Mouse (Mus musculus) intestine, embryonic 14.5 days (tissue): ENCODE measurements around the gene Lmtk3. TPM values are rescaled to one million over a fixed set of nuclear protein-coding genes. Genes with fewer than 3 reads are reported as not detected.

Source experiments
- ATAC-seq: fragments of 200-750 bp; cut with Nextera tagmentation; replicated peaks from 2 replicates; pipeline ENCODE4 v1.8.0; 2017; ENCODE audit warnings: low read depth, moderate number of reproducible peaks, moderate TSS enrichment, moderate library complexity; ENCODE audit not compliant: low FRiP score, low TSS enrichment
- DNase-seq: peaks from one replicate; pipeline ENCODE4 v3.0.0-alpha.2; 2018; ENCODE audit warnings: low spot score
- H3K27ac ChIP-seq: fragments of 300-500 bp; sonication (generic); 2 replicates; pipeline ENCODE4 v1.5.1; 2014; ENCODE audit warnings: low read depth, mild to moderate bottlenecking, control low read depth
- H3K27me3 ChIP-seq: fragments of 300-500 bp; sonication (generic); replicated peaks from 2 replicates; pipeline ENCODE4 v1.6.1; 2014; ENCODE audit warnings: low read length, control low read depth; ENCODE audit not compliant: control insufficient read depth, insufficient read depth
- H3K36me3 ChIP-seq: fragments of 300-500 bp; sonication (generic); 2 replicates; pipeline ENCODE4 v1.6.1; 2014; ENCODE audit warnings: low read length, control low read depth; ENCODE audit not compliant: control insufficient read depth, insufficient read depth
- H3K4me1 ChIP-seq: fragments of 300-500 bp; sonication (generic); replicated peaks from 2 replicates; pipeline ENCODE4 v1.6.1; 2014; ENCODE audit warnings: low read length, control low read depth, mixed read lengths; ENCODE audit not compliant: control insufficient read depth, insufficient read depth
- H3K4me2 ChIP-seq: fragments of 300-500 bp; sonication (generic); 2 replicates; pipeline ENCODE4 v1.6.1; 2014; ENCODE audit warnings: low read length
- H3K4me3 ChIP-seq: fragments of 300-500 bp; sonication (generic); 2 replicates; pipeline ENCODE4 v1.5.1; 2014; ENCODE audit warnings: low read depth, low read length, control low read depth, mixed read lengths
- H3K9ac ChIP-seq: fragments of 300-500 bp; sonication (generic); 2 replicates; pipeline ENCODE4 v1.6.1; 2014; ENCODE audit warnings: mild to moderate bottlenecking, low read length
- H3K9me3 ChIP-seq: fragments of 300-500 bp; sonication (generic); 2 replicates; pipeline ENCODE4 v1.6.1; 2016; ENCODE audit warnings: low read length, control low read depth; ENCODE audit not compliant: control insufficient read depth
- WGBS: fragments of 180-500 bp; shearing (Covaris S2); extraction: QIAGEN DNeasy Blood & Tissue Kit; methylation state at CpG from one replicate; pipeline ENCODE4 v1.1.7; 2014; 5-methylcytosine and 5-hydroxymethylcytosine counted together
- polyA plus RNA-seq: library from polyadenylated mRNA; unstranded; fragments of >200 nt; fragmentation: Nextera tagmentation; extraction: Ambion mirVana; gene quantifications from 2 replicates; pipeline ENCODE4 v1.2.1, GENCODE M21; 2014

The Lmtk3 gene
- polyA plus RNA-seq, 1 experiment from 2014 or later = 1.9 TPM

- H3K4me3 ChIP-seq = no peak overlapping the region
- H3K4me2 ChIP-seq = no peak overlapping the region
- 0 out of 2 replicates have a peak, but pooled peaks cover 2% of the 10 kb centered on the region for H3K9me3 ChIP-seq
- WGBS = 86% methylated on average over 6 of the region's 6 CpGs
- DNase-seq (no peak), ATAC-seq (no peak)
- no peak overlapping the region for H3K27ac ChIP-seq
- no peaks in the 10 kb centered on the region for H3K4me1 ChIP-seq
- no peaks in the 10 kb centered on the region for H3K36me3 ChIP-seq
- H3K9ac ChIP-seq = no peak overlapping the region
- H3K27me3 ChIP-seq = no peaks in the 10 kb centered on the region
These were observed 16.0 kb upstream of the Lmtk3 start for GRCm38 (mm10) chr7:45767500-45767899.

GRCm38 (mm10) chr7:45770427-45771082 lies 13.0 kb upstream of the Lmtk3 start:
- H3K4me2 ChIP-seq = no peak overlapping the region
- no peak overlapping the region for H3K4me3 ChIP-seq
- 0 out of 2 replicates have a peak, but pooled peaks cover 2% of the 10 kb centered on the region for H3K9me3 ChIP-seq
- no peak overlapping the region for H3K9ac ChIP-seq
- H3K36me3 ChIP-seq = no peaks in the 10 kb centered on the region
- DNase-seq (no peak), ATAC-seq (0 out of 2 replicates have a peak, but pooled peaks have one; percentile 41)
- H3K27ac ChIP-seq = no peak overlapping the region
- no peaks in the 10 kb centered on the region for H3K4me1 ChIP-seq
- H3K27me3 ChIP-seq = no peaks in the 10 kb centered on the region
- 63% methylated on average over 8 of the region's 8 CpGs for WGBS

- Histone ChIP-seq H3K4me1 (no peaks in the 10 kb centered on the region), H3K4me3 (no peak overlapping the region), H3K36me3 (no peaks in the 10 kb centered on the region), H3K9me3 (0 out of 2 replicates have a peak, but pooled peaks cover 2% of the 10 kb centered on the region), H3K27ac (no peak overlapping the region), H3K4me2 (no peak overlapping the region), H3K27me3 (no peaks in the 10 kb centered on the region), H3K9ac (no peak overlapping the region)
- ATAC-seq = no peak
- DNase-seq = no peak
- WGBS = 64% methylated on average over 4 of the region's 4 CpGs
These were observed 12.4 kb upstream of the Lmtk3 start for GRCm38 (mm10) chr7:45771101-45771500.

DNA sequence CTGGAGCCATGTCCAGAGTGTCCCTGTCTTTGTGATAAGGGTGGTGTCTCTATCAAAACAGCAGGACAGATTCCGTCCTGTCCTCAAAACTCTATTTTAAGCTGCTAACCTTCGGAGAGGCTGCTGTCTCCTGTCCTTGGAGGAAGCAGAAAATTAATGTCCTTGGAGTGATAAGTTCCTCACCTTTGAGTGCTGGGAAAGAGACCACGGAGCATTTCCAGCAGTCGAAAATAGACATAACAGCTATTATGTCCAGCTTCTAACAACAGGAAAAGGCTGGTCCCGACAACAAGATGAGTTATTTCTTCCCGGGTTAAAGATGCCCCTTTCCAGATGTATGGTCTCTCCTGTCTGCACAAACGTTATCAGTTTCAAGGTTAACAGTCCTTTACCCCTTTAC lies 8.3 kb upstream of the Lmtk3 start:
- Histone ChIP-seq H3K27me3 (peaks cover 3% of the 10 kb centered on the region; the same call in 1 of the 2 replicates), H3K27ac (no peak overlapping the region), H3K4me1 (no peaks in the 10 kb centered on the region), H3K36me3 (no peaks in the 10 kb centered on the region), H3K4me3 (no peak overlapping the region), H3K4me2 (no peak overlapping the region), H3K9ac (no peak overlapping the region), H3K9me3 (no peaks in the 10 kb centered on the region)
- DNase-seq (no peak), ATAC-seq (no peak)
- 73% methylated on average over 7 of the region's 7 CpGs for WGBS

- Histone ChIP-seq H3K36me3 (no peaks in the 10 kb centered on the region), H3K9ac (no peak overlapping the region), H3K27me3 (peaks cover 6% of the 10 kb centered on the region; the same call in 1 of the 2 replicates), H3K27ac (no peak overlapping the region), H3K4me3 (no peak overlapping the region), H3K9me3 (no peaks in the 10 kb centered on the region), H3K4me1 (peaks cover 4% of the 10 kb centered on the region; the same call in 1 of the 2 replicates), H3K4me2 (peak overlapping the region; percentile 34)
- WGBS = 23% methylated on average over 22 of the region's 22 CpGs
- peak; percentile 61 for DNase-seq
- no peak for ATAC-seq
These were observed 4.4 kb upstream of the Lmtk3 start for GRCm38 (mm10) chr7:45779081-45779641.

DNA sequence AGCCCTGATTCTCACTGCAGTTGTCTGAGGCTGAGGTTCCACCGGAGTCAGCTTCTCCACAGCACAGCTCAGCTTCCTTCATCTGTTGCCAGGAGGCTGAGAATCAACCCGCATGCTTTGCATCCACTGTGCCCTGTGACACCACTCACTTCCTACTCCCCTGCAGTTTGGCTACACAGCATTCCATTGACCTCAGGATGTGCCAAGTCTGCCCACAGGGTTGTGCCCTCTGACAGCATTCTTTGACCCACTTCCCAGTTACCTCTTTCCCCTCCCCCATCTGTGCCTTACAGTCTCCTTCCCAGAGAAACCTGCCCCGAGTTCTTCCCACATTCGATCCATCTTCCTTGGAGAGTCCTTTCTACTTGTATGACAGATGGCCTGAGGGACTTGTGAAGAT lies 1.3 kb upstream of the Lmtk3 start:
- no peak overlapping the region for H3K9ac ChIP-seq
- ATAC-seq = no peak
- H3K4me3 ChIP-seq = no peak overlapping the region
- WGBS = 74% methylated on average over 4 of the region's 4 CpGs
- no peak overlapping the region for H3K27ac ChIP-seq
- no peak overlapping the region for H3K4me2 ChIP-seq
- no peak for DNase-seq
- no peaks in the 10 kb centered on the region for H3K36me3 ChIP-seq
- no peaks in the 10 kb centered on the region for H3K9me3 ChIP-seq
- H3K27me3 ChIP-seq = peaks cover 6% of the 10 kb centered on the region; the same call in 1 of the 2 replicates
- H3K4me1 ChIP-seq = peaks cover 16% of the 10 kb centered on the region; the same call in 1 of the 2 replicates

DNA sequence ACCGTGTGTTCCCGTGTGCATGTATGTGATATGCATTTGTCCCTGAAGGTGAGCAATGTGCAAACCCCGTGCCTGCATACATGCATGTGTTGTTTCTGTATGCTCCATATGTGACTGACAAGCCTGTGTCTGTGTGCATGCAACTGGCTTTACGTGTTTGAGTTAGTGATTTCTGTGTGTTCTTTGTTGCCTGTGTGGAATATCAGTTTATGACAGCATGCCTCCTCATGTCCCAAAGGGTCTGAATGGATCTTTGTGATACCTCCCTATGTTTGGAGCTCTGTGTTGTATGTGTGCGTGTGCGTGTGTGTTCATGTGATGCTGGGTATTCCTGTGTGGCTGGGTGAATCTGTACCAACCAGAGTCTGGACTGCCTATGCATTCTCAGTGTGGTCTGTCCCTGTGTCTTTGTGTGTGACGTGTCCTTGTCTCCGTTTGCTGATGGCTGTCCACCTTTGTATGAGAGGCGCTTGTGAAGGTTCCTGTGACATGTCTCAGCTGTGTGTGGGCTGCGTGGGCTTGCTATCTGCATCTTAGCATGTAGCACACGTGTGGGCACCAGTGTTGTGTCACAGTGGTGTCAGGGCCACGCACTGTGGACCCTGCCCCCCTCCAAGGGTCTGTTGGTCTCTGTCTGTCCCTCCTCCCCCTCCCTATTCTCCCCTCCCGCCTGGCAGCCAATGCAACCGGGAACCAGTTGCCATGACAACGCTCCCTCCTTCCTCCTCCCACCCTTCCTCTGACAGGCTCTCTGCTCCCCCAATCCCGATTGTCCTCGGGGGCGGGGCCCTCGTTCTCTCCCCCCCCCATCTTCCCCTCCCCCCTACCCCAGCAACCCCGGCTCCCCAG lies 1.2 kb downstream of the Lmtk3 start, which contains the start of gene Sult2b1:
Sult2b1 (minus strand) TSS at position 146 of the 849 bp plus-strand sequence.
- H3K27ac ChIP-seq = no peak within 1 kb of the TSS; the same call in 1 of the 2 replicates
- peak; percentile 87 for DNase-seq

DNA sequence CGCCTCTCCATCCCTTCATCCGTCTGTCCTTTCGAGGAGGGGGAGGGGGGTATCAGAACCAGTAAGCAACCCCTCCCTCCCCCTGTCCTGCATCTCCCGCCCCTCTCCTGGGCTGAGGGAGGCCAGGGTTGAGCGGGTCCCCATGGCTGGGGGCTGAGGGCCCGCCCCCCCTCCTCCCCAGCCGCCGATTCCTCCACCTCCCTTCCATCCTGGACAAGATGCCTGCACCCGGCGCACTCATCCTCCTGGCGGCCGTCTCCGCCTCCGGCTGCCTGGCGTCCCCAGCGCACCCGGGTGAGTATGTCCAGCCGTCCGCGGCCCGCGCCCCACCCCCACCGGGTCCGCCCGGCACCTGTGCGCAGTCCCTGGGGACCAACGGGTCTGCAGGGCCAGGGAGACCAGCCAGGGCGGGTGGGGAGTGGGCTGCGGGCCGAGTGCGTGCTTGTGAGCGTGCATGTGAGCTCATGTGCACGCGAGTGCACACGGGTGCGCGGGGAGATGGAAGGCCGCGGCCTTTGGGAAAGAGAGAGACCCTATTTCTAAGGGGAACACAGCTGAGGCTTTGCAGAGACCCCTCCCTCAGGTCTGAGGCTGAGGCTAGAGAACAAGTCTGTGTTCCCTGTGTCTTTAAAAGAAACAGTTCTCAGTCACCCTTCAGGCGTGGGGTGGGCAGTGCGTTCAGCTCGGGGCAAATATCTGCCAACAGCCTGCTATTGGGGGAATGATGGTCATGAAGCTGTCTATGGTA lies 2.0 kb downstream of the Lmtk3 start:
- H3K9ac ChIP-seq = peak overlapping the region; percentile 34
- H3K4me2 ChIP-seq = peak overlapping the region; percentile 62
- H3K27ac ChIP-seq = no peak overlapping the region; the same call in 1 of the 2 replicates
- peaks cover 16% of the 10 kb centered on the region; the same call in 1 of the 2 replicates for H3K4me1 ChIP-seq
- 0% methylated on average over 38 of the region's 42 CpGs for WGBS
- H3K4me3 ChIP-seq = peak overlapping the region; percentile 48
- H3K27me3 ChIP-seq = 0 out of 2 replicates have a peak, but pooled peaks cover 3% of the 10 kb centered on the region
- H3K36me3 ChIP-seq = peaks cover 23% of the 10 kb centered on the region
- ATAC-seq = peak; percentile 30
- peak; percentile 74 for DNase-seq
- H3K9me3 ChIP-seq = no peaks in the 10 kb centered on the region

More for the DNA sequence above, 1.2 kb downstream of the Lmtk3 start, which contains the start of gene Sult2b1:
- Histone ChIP-seq H3K4me2 (peak within 1 kb of the TSS; percentile 76), H3K4me1 (peaks cover 16% of the 10 kb centered on the region; the same call in 1 of the 2 replicates), H3K4me3 (peak within 1 kb of the TSS; percentile 59), H3K9ac (peak within 1 kb of the TSS; percentile 51), H3K9me3 (no peaks in the 10 kb centered on the region), H3K36me3 (peaks cover 21% of the 10 kb centered on the region), H3K27me3 (0 out of 2 replicates have a peak, but pooled peaks cover 3% of the 10 kb centered on the region)
- 23% methylated on average over 20 of the region's 20 CpGs for WGBS
- peak; percentile 47; the same call in 1 of the 2 replicates for ATAC-seq
